Mouse (Mus musculus): ENCODE results near the gene Celf5. TPM values are rescaled to one million over a fixed set of nuclear protein-coding genes. Genes with fewer than 3 reads are reported as not detected.

Celf5 gene
- polyA plus RNA-seq, 1 experiment from 2014 or later, result 1.6 TPM

DNA sequence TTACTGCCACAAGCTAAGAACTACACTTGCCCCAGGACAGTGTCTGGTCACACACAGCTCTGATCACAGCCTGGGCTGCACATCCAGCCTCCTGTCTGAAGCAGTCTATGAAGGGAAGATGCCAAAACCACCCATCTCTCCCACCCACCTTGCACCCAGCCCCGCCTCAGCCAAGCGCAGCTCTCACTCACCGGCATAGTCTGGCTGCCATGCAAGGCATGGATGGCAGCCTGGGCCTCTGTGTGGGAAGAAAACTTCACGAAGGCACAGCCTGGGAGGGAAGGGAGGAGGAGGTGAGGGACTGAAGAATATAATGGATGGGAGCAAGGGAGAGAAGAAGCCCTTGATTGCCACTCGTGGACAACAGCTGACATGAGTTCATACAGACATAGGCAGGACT is 13.3 kb downstream of the Celf5 start:
- Histone ChIP-seq H3K4me1 (peaks cover 11% of the 10 kb centered on the region), H3K9ac (no peak overlapping the region), H3K4me3 (replicated peaks) (no peak overlapping the region), H3K27ac (replicated peaks) (no peak overlapping the region), H3K27me3 (peaks cover 63% of the 10 kb centered on the region), H3K9me3 (replicated peaks) (no peaks in the 10 kb centered on the region), H3K4me2 (replicated peaks) (no peak overlapping the region), H3K36me3 (no peaks in the 10 kb centered on the region)
- WGBS, result 75% methylated on average over 5 of the region's 5 CpGs
- ATAC-seq (ENCODE audit: insufficient number of reproducible peaks, low FRiP score, low TSS enrichment, low read depth), result no peak

DNA sequence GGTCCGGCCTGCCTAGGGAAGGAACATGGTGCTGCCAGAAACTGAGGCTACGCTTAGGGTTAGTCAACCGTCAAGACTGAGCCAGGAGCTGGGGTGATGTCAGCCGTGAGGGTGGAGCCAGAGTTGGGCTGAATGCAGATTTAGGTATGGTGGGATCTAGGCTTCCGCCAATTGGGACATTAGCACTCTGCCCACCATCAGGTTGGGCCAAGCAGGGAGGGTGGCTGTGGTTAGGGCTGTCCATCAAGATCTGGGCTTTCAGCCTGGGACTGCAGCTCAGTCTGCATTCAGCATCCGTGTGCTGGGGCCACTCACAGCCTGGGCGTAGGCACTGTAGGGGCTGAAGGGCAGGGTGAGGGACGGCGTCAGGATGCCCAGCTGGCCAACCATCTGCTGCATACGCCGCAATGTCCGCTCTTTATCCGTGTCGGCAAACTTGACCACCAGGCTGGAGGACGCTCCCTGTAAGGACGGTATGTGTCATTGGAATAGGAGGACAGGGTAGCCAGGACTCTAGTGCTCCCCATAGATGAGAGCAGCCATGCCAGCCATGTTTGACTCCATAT is 14.8 kb downstream of the Celf5 start:
- Histone ChIP-seq H3K4me1 (peaks cover 10% of the 10 kb centered on the region), H3K9ac (no peak overlapping the region), H3K27me3 (peaks cover 63% of the 10 kb centered on the region), H3K9me3 (replicated peaks) (no peaks in the 10 kb centered on the region), H3K4me3 (replicated peaks) (no peak overlapping the region), H3K4me2 (replicated peaks) (no peak overlapping the region), H3K36me3 (no peaks in the 10 kb centered on the region), H3K27ac (replicated peaks) (no peak overlapping the region)
- WGBS, result 80% methylated on average over 16 of the region's 16 CpGs
- no peak for ATAC-seq (ENCODE audit: insufficient number of reproducible peaks, low FRiP score, low TSS enrichment, low read depth)

DNA sequence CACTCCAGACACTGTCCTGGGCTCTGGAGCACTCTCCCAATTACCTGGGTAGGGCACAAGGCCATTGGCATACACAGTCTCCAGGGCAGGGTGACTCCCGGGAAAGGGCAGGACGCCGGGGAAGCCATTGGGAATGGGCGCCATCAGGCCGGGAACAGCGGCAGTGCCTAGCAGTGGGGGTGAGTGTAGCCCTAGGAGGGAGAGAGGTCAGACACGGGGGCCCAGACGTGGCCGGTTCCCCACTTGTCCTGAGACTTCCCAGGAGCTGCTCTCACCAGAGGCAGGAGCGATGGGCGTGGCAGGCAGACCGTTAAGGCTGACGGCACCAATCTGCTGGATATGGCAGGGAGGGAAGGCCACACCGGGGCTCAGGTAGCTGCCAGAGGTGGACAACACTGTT is 15.6 kb downstream of the Celf5 start:
- Histone ChIP-seq H3K36me3 (no peaks in the 10 kb centered on the region), H3K27me3 (peaks cover 63% of the 10 kb centered on the region), H3K9me3 (replicated peaks) (no peaks in the 10 kb centered on the region), H3K27ac (replicated peaks) (no peak overlapping the region), H3K4me1 (peaks cover 18% of the 10 kb centered on the region), H3K4me2 (replicated peaks) (no peak overlapping the region), H3K9ac (no peak overlapping the region), H3K4me3 (replicated peaks) (no peak overlapping the region)
- ATAC-seq (ENCODE audit: insufficient number of reproducible peaks, low FRiP score, low TSS enrichment, low read depth), result no peak
- WGBS, result 65% methylated on average over 14 of the region's 14 CpGs

DNA sequence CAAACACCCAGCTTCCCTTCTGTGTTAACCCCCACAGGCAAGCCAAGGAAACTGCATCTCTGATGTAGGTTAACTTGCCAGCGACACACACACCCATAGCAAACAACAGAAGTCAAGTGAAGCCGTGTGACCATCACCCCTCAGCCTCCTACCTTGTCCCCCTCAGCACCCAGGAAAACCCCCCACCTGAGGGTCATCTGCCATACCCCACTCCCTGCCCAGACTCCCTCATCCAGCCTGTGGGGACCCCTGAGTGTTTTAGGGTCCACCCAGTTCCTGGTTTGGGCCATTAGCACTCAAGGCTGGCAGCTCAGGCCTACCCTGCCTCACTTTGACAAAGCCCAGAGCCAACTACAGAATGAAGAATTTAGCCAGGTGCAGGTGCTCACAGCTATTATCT is 16.4 kb downstream of the Celf5 start:
- H3K4me1 ChIP-seq, result peaks cover 19% of the 10 kb centered on the region
- no peak overlapping the region for H3K4me2 ChIP-seq (replicated peaks)
- no peak for ATAC-seq (ENCODE audit: insufficient number of reproducible peaks, low FRiP score, low TSS enrichment, low read depth)
- H3K36me3 ChIP-seq, result no peaks in the 10 kb centered on the region
- H3K9me3 ChIP-seq (replicated peaks), result no peaks in the 10 kb centered on the region
- H3K27me3 ChIP-seq, result peaks cover 67% of the 10 kb centered on the region
- WGBS, result 83% methylated on average over 2 of the region's 2 CpGs
- no peak overlapping the region for H3K9ac ChIP-seq
- H3K27ac ChIP-seq (replicated peaks), result no peak overlapping the region
- H3K4me3 ChIP-seq (replicated peaks), result no peak overlapping the region

DNA sequence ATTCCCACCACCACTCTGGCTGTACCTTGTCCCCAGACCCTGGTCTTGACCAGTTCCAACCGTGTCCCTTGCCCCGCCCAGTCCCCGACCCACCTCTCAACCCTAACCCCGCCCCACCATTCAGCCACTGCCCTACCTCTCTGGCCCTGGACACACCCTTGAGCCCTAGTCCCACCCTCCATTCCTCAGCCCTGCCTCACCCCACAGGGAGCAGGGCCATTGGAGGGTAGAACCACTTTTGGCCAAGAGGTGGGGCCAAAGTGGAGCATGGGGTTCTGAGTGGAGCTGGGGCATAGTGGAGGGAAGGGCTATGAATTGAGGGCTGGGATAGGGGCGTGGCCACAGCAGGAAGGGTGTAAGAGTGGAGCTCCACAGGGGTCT is 17.3 kb downstream of the Celf5 start:
- ATAC-seq (ENCODE audit: insufficient number of reproducible peaks, low FRiP score, low TSS enrichment, low read depth), result no peak
- no peak overlapping the region for H3K27ac ChIP-seq (replicated peaks)
- WGBS, result 2% methylated on average over 5 of the region's 5 CpGs
- 0 out of 2 replicates have a peak overlapping the region, but pooled peaks have one; percentile 51 for H3K4me2 ChIP-seq (replicated peaks)
- H3K36me3 ChIP-seq, result no peaks in the 10 kb centered on the region
- H3K4me1 ChIP-seq, result peaks cover 19% of the 10 kb centered on the region
- H3K9ac ChIP-seq, result no peak overlapping the region
- no peak overlapping the region for H3K4me3 ChIP-seq (replicated peaks)
- no peaks in the 10 kb centered on the region for H3K9me3 ChIP-seq (replicated peaks)
- H3K27me3 ChIP-seq, result peaks cover 68% of the 10 kb centered on the region

DNA sequence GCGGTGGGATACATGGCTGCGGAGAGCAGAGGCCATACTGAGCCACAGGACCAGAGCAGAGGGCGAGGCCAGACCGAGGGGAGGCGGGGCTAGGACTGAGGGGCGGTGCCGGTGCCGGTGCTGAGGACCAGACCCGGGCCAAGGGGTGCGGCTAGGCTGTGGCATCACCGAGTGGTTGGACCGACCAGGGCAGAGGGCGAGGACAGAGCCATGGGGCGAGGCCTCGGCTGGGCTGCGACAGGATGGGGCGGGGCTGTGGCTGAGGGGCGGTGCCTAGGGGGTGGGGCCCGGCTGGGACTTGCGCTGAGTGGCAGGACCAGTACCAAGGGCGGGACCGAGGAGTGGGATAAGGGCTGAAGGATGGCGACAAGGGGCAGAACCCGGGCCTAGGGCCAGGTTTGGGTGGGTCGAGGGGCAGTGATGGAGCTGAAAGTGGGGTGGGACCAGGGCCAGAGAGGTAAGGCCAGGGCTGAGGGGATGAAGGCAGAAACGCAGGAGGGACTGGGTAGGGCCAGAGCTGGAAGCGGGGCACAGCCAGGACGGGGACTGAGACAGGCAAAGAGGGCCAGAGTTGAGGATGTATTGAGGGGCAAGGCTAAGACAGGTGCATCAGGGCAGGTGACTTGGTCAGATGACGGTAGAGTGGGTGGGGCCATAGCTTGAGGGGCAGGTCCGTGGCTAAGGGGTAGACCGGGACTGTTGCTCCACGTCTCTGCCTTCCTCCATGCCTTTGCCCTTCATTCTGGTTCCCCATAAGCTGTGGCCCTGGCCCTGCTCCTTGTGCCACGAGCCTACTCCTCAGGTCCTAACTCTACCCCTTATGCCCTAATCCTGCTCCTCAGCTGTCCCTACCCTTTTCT is 17.9 kb downstream of the Celf5 start:
- peak overlapping the region; percentile 51 for H3K4me2 ChIP-seq (replicated peaks)
- no peaks in the 10 kb centered on the region for H3K36me3 ChIP-seq
- WGBS, result 2% methylated on average over 33 of the region's 33 CpGs
- H3K9me3 ChIP-seq (replicated peaks), result no peaks in the 10 kb centered on the region
- peak; percentile 76 for ATAC-seq (ENCODE audit: insufficient number of reproducible peaks, low FRiP score, low TSS enrichment, low read depth)
- peaks cover 74% of the 10 kb centered on the region for H3K27me3 ChIP-seq
- no peak overlapping the region for H3K9ac ChIP-seq
- H3K27ac ChIP-seq (replicated peaks), result no peak overlapping the region
- H3K4me3 ChIP-seq (replicated peaks), result peak overlapping the region; percentile 33
- H3K4me1 ChIP-seq, result peaks cover 19% of the 10 kb centered on the region

DNA sequence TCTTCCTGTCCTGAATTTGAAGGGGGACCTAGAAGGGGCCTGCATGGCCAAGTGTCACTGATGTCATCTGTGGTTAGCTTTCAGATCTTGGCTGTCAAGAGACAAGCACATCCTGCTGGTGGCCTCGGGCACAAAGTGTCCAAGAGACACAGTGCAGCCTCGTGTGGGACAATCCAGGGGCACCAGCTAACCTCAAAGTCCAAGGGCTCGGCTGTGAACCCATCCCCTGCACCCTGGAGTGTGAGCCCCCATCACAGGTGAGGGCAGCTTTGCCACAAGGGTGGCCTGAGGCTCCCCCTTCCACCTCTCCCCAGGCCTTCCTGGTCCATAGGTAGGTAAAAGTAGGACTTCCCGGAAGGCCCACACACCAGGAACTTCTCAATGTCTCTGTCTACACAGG is 19.0 kb downstream of the Celf5 start:
- Histone ChIP-seq H3K27me3 (peaks cover 85% of the 10 kb centered on the region), H3K9me3 (replicated peaks) (no peaks in the 10 kb centered on the region), H3K4me2 (replicated peaks) (no peak overlapping the region), H3K36me3 (no peaks in the 10 kb centered on the region), H3K4me1 (peaks cover 19% of the 10 kb centered on the region), H3K9ac (no peak overlapping the region), H3K27ac (replicated peaks) (no peak overlapping the region), H3K4me3 (replicated peaks) (no peak overlapping the region)
- WGBS, result 57% methylated on average over 4 of the region's 4 CpGs
- no peak for ATAC-seq (ENCODE audit: insufficient number of reproducible peaks, low FRiP score, low TSS enrichment, low read depth)

DNA sequence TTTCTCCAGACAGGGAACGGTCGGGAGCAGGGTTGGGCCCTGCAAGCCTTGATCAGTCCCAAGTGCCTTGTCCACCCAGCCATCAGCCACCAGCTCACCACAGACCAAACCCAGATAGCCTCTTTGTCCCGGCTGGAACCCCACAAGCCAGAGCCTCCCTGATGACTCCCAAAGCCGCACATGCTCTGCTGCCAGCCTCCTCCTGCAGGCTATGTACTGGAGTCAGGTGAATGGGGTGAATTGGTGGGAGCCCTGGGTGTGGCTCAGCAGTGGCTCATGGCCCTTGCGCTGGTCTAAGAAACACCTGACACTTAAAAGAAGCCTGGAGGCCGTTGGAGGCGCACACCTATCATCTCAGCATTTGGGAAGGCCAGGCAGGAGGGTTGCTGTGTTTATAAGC is 19.6 kb downstream of the Celf5 start:
- peaks cover 84% of the 10 kb centered on the region for H3K27me3 ChIP-seq
- no peak overlapping the region for H3K9ac ChIP-seq
- no peak for ATAC-seq (ENCODE audit: insufficient number of reproducible peaks, low FRiP score, low TSS enrichment, low read depth)
- no peaks in the 10 kb centered on the region for H3K9me3 ChIP-seq (replicated peaks)
- H3K27ac ChIP-seq (replicated peaks), result no peak overlapping the region
- no peak overlapping the region for H3K4me3 ChIP-seq (replicated peaks)
- H3K36me3 ChIP-seq, result no peaks in the 10 kb centered on the region
- peaks cover 19% of the 10 kb centered on the region for H3K4me1 ChIP-seq
- WGBS, result 76% methylated on average over 7 of the region's 7 CpGs
- no peak overlapping the region for H3K4me2 ChIP-seq (replicated peaks)

DNA sequence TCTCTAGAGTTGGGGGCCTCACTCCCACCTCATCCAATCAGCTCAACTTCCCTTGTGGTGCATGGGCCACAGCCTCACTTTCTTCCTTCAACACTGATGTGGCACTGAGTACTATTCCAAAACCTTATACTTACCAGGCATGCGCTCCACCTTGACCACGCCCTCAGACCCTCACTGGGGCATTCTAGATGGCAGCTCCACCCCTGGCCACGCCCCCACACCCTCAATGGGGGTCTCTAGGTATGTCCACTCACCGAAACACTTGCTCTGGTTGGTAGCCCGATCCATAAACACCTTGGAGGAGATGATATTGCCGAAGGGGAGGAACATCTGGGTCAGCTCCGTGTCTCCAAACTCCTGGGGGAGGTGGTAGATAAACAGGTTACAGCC is 20.1 kb downstream of the Celf5 start:
- H3K9me3 ChIP-seq (replicated peaks), result no peaks in the 10 kb centered on the region
- H3K4me1 ChIP-seq, result peaks cover 19% of the 10 kb centered on the region
- H3K27me3 ChIP-seq, result peaks cover 87% of the 10 kb centered on the region
- H3K9ac ChIP-seq, result no peak overlapping the region
- no peak overlapping the region for H3K4me3 ChIP-seq (replicated peaks)
- H3K27ac ChIP-seq (replicated peaks), result no peak overlapping the region
- ATAC-seq (ENCODE audit: insufficient number of reproducible peaks, low FRiP score, low TSS enrichment, low read depth), result no peak
- no peaks in the 10 kb centered on the region for H3K36me3 ChIP-seq
- WGBS, result 34% methylated on average over 7 of the region's 7 CpGs
- H3K4me2 ChIP-seq (replicated peaks), result peak overlapping the region; percentile 31; the same call in 1 of the 2 replicates

DNA sequence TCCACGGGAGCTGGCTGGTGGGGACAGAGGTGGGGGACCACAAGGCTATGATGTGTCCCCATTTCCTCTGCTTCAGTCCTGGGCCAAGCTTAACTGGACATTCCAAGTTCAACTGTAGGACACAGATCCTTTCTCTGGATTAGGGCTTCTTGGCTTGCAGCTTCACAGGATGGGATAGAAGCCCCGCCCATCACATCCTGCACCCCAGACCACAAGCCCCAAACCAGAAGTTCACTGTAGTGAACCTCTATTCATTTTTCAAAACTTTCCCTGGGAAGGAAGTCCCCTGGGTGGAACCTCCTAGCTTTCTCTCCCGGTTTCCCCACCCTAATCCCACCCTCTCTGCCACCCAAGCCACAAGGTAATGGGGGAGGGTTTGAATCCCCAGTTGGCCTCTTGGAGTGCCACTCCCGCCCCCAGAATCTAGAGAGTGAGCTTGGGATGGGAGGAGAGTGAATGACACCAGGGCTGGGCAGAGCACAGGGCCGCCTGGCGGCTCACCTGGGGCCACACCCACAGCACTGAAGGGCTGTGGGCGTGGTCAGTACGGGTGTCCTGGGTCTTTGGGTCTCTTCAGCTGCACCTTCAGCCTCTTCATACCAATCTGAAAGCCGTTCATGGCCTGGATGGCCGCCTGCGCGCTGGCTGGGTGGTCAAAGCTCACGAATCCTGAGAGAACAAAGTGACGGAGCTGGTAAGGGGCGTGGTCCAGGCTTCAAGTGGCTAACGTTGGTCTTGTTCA is 20.7 kb downstream of the Celf5 start:
- H3K36me3 ChIP-seq, result no peaks in the 10 kb centered on the region
- H3K27ac ChIP-seq (replicated peaks), result no peak overlapping the region
- no peak overlapping the region for H3K4me3 ChIP-seq (replicated peaks)
- H3K4me1 ChIP-seq, result peaks cover 19% of the 10 kb centered on the region
- H3K27me3 ChIP-seq, result peaks cover 93% of the 10 kb centered on the region
- no peak overlapping the region for H3K9ac ChIP-seq
- no peaks in the 10 kb centered on the region for H3K9me3 ChIP-seq (replicated peaks)
- 8% methylated on average over 16 of the region's 16 CpGs for WGBS
- peak overlapping the region; percentile 31; the same call in 1 of the 2 replicates for H3K4me2 ChIP-seq (replicated peaks)
- ATAC-seq (ENCODE audit: insufficient number of reproducible peaks, low FRiP score, low TSS enrichment, low read depth), result no peak

DNA sequence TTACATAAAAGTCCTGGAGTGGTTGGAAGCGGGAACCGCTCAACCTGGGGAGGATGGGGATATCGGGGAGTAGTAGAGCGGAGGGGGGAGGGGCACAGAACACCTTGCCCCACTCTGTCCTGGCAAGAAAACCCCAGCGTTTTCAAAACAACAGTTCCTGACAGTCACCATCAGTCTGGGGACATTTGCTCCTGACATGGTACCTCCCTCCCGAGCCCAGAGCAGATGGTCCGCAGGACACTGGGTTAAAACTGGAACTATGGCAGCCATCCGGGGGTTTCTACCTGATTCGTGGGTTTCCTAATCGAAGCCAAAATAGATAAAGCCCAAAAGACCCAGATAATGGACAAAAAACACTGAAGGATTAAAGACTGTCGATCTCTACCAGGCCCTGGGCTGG is 21.6 kb downstream of the Celf5 start:
- H3K4me3 ChIP-seq (replicated peaks), result no peak overlapping the region
- H3K36me3 ChIP-seq, result no peaks in the 10 kb centered on the region
- ATAC-seq (ENCODE audit: insufficient number of reproducible peaks, low FRiP score, low TSS enrichment, low read depth), result no peak
- H3K4me1 ChIP-seq, result peaks cover 19% of the 10 kb centered on the region
- H3K9ac ChIP-seq, result no peak overlapping the region
- WGBS, result 27% methylated on average over 11 of the region's 11 CpGs
- H3K9me3 ChIP-seq (replicated peaks), result no peaks in the 10 kb centered on the region
- H3K4me2 ChIP-seq (replicated peaks), result no peak overlapping the region
- peaks cover 97% of the 10 kb centered on the region for H3K27me3 ChIP-seq
- no peak overlapping the region for H3K27ac ChIP-seq (replicated peaks)
